Mouse (Mus musculus) heart, adult 11 months (tissue): ENCODE data around the gene Calm3.

Experiments
- DNase-seq: peaks from one replicate; pipeline ENCODE4 v3.0.0; 2022

Calm3 gene

GRCm38 (mm10) chr7:16940292-16940691, 16.4 kb upstream of the Calm3 start:
- peak; percentile 94 for DNase-seq

GRCm38 (mm10) chr7:16938117-16938791, 14.3 kb upstream of the Calm3 start:
- DNase-seq, result no peak

GRCm38 (mm10) chr7:16937312-16937711, 13.4 kb upstream of the Calm3 start:
- no peak for DNase-seq

GRCm38 (mm10) chr7:16932704-16933577, 9.0 kb upstream of the Calm3 start:
- peak; percentile 83 for DNase-seq

GRCm38 (mm10) chr7:16931968-16932627, 8.2 kb upstream of the Calm3 start:
- peak; percentile 97 for DNase-seq

GRCm38 (mm10) chr7:16930850-16931249, 6.9 kb upstream of the Calm3 start:
- peak; percentile 93 for DNase-seq

- DNase-seq, result no peak
These were observed 4.4 kb upstream of the Calm3 start for GRCm38 (mm10) chr7:16928341-16928740.

GRCm38 (mm10) chr7:16923283-16924036, 454 bp downstream of the Calm3 start:
- peak; percentile 97 for DNase-seq

- DNase-seq, result peak; percentile 96
These were observed 1.4 kb downstream of the Calm3 start for GRCm38 (mm10) chr7:16922360-16922973.

GRCm38 (mm10) chr7:16921881-16922335, 2.0 kb downstream of the Calm3 start:
- DNase-seq, result peak; percentile 94

- DNase-seq, result peak; percentile 94
These were observed 2.8 kb downstream of the Calm3 start for GRCm38 (mm10) chr7:16920818-16921791.

GRCm38 (mm10) chr7:16920150-16920579, 3.7 kb downstream of the Calm3 start:
- DNase-seq, result no peak

- peak; percentile 93 for DNase-seq
These were observed 4.3 kb downstream of the Calm3 start for GRCm38 (mm10) chr7:16919395-16920149.

- no peak for DNase-seq
These were observed 5.2 kb downstream of the Calm3 start for GRCm38 (mm10) chr7:16918670-16919069.

GRCm38 (mm10) chr7:16918014-16918413, 5.9 kb downstream of the Calm3 start:
- DNase-seq, result peak; percentile 95

- DNase-seq, result peak; percentile 91
These were observed 6.5 kb downstream of the Calm3 start for GRCm38 (mm10) chr7:16917447-16917846.

GRCm38 (mm10) chr7:16916342-16917265, 7.3 kb downstream of the Calm3 start:
- peak; percentile 96 for DNase-seq

- DNase-seq, result peak; percentile 92
These were observed 8.2 kb downstream of the Calm3 start for GRCm38 (mm10) chr7:16915461-16916340.
